Mouse (Mus musculus) hindbrain, embryonic 13.5 days (tissue): Measurements from ENCODE around the gene Rasgef1c. TPM values are rescaled to one million over a fixed set of nuclear protein-coding genes. Genes with fewer than 3 reads are reported as not detected.

Source experiments
- ATAC-seq: fragments of 200-750 bp; cut with Nextera tagmentation; 2 replicates; pipeline ENCODE4 v1.8.0; 2017; ENCODE audit warnings: moderate TSS enrichment; ENCODE audit not compliant: low FRiP score
- H3K27ac ChIP-seq: fragments of 300-500 bp; sonication (generic); 2 replicates; pipeline ENCODE4 v1.5.1; 2015; ENCODE audit warnings: inconsistent platforms, mild to moderate bottlenecking, moderate library complexity
- H3K27me3 ChIP-seq: fragments of 300-500 bp; sonication (generic); 2 replicates; pipeline ENCODE4 v1.6.1; 2015; ENCODE audit warnings: mild to moderate bottlenecking, inconsistent platforms
- H3K36me3 ChIP-seq: fragments of 300-500 bp; sonication (generic); 2 replicates; pipeline ENCODE4 v1.6.1; 2015; ENCODE audit warnings: mild to moderate bottlenecking, inconsistent platforms
- H3K4me1 ChIP-seq: fragments of 300-500 bp; sonication (generic); replicated peaks from 2 replicates; pipeline ENCODE4 v1.6.1; 2015; ENCODE audit warnings: inconsistent platforms
- H3K4me2 ChIP-seq: fragments of 300-500 bp; sonication (generic); 2 replicates; pipeline ENCODE4 v1.6.1; 2015; ENCODE audit warnings: inconsistent platforms, mild to moderate bottlenecking, moderate library complexity
- H3K4me3 ChIP-seq: fragments of 300-500 bp; sonication (generic); 2 replicates; pipeline ENCODE4 v1.5.1; 2015; ENCODE audit warnings: mild to moderate bottlenecking, inconsistent platforms
- H3K9ac ChIP-seq: fragments of 300-500 bp; sonication (generic); 2 replicates; pipeline ENCODE4 v1.6.1; 2015; ENCODE audit warnings: mild to moderate bottlenecking, inconsistent platforms
- H3K9me3 ChIP-seq: fragments of 300-500 bp; sonication (generic); 2 replicates; pipeline ENCODE4 v1.6.1; 2016; ENCODE audit warnings: inconsistent platforms
- WGBS: fragments of 180-500 bp; shearing (Covaris S2); methylation state at CpG from one replicate; pipeline ENCODE4 v1.1.7; 2015; 5-methylcytosine and 5-hydroxymethylcytosine counted together
- polyA plus RNA-seq: library from polyadenylated mRNA; unstranded; fragments of >200 nt; fragmentation: Nextera tagmentation; extraction: Ambion mirVana; gene quantifications from 2 replicates; pipeline ENCODE4 v1.2.1, GENCODE M21; 2015

Rasgef1c gene
- 14.4 and 16.5 TPM in 2 replicates for polyA plus RNA-seq

DNA sequence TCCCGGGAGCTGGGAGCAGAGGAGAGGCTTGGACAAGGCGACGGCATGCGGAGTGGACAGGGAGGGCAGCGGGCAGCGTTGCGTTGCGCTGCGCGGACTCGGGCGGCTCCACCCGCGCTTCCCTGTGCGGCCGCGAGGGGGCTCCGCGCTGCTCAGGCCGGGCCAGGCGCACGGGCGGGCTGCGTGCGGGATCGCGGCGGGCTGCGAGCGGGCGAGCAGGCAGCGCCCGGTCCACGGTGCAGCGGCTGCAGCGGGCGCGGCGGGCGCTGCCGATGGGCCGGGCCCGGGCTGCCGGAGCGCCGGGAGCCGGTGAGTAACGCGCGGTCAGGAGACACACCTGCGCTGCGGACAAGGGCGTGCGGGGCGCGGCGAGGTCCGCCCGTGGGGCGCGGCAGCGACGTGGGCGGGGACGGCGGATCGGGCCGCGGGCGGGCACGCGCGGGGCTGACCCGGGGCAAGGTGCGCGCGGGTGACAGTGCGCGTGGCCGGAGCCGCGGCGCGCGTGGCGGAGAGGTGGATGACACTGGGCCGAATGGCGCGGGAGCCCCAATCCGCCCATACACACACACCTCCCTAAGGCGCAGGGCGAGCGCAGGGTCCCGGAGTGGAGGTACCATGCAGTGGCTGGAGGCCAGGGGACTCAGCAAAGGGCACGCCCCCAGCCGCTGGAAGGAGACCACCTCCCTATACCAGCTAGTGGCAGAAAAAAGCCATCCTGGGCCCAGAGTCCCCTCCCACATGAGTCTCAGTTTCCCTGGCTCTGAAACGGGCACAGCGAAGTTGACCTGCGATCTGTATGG is at the start of gene Rasgef1c:
Gene Rasgef1c, plus strand, starts transcription at position 177 of the 800 bp plus-strand sequence.
- 2% methylated on average over 92 of the region's 99 CpGs for WGBS
- H3K4me3 ChIP-seq = peak within 1 kb of the TSS; percentile 72
- H3K36me3 ChIP-seq = no peaks in the 10 kb centered on the region
- peak within 1 kb of the TSS; percentile 90 for H3K4me2 ChIP-seq
- H3K27me3 ChIP-seq = peaks cover 36% of the 10 kb centered on the region
- peaks cover 7% of the 10 kb centered on the region; the same call in 1 of the 2 replicates for H3K9me3 ChIP-seq
- peak; percentile 93 for ATAC-seq
- H3K4me1 ChIP-seq = peaks cover 5% of the 10 kb centered on the region
- peak within 1 kb of the TSS; percentile 40; the same call in 1 of the 2 replicates for H3K27ac ChIP-seq
- peak within 1 kb of the TSS; percentile 89 for H3K9ac ChIP-seq

GRCm38 (mm10) chr11:49855144-49855543 is 46.5 kb upstream of the Rasgef1c start:
- no peaks in the 10 kb centered on the region for H3K9me3 ChIP-seq
- no peak for ATAC-seq
- H3K4me1 ChIP-seq = peaks cover 10% of the 10 kb centered on the region; the same call in 1 of the 2 replicates
- H3K36me3 ChIP-seq = peaks cover 40% of the 10 kb centered on the region
- no peak overlapping the region for H3K4me2 ChIP-seq
- H3K9ac ChIP-seq = 0 out of 2 replicates have a peak overlapping the region, but pooled peaks have one; percentile 35
- no peaks in the 10 kb centered on the region for H3K27me3 ChIP-seq
- 89% methylated on average over 5 of the region's 5 CpGs for WGBS
- no peak overlapping the region for H3K4me3 ChIP-seq
- H3K27ac ChIP-seq = no peak overlapping the region

DNA sequence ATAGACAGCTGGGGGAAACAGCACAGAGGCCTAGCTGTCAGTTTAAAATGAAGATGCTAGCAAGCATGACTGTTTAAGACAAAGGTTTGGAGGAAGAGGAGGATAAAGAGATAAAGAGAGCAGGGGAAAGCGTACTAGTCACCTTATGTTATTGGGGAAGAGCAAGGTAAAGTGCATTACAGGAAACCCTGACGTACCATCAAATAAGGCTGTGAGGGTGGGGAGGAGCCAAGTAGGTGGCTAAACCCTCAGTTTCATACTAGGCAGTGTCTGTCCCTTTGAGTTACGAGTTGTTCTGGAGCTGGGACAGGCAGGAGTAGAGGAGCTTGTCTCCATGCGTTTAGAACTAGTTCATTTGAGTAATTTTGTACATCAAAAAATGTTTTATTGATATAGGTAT is 40.5 kb upstream of the Rasgef1c start:
- ATAC-seq = no peak
- Histone ChIP-seq H3K9me3 (no peaks in the 10 kb centered on the region), H3K36me3 (peaks cover 30% of the 10 kb centered on the region), H3K4me2 (no peak overlapping the region), H3K4me1 (no peaks in the 10 kb centered on the region), H3K27me3 (no peaks in the 10 kb centered on the region), H3K4me3 (no peak overlapping the region), H3K27ac (no peak overlapping the region), H3K9ac (no peak overlapping the region)
- 94% methylated on average over 4 of the region's 4 CpGs for WGBS

DNA sequence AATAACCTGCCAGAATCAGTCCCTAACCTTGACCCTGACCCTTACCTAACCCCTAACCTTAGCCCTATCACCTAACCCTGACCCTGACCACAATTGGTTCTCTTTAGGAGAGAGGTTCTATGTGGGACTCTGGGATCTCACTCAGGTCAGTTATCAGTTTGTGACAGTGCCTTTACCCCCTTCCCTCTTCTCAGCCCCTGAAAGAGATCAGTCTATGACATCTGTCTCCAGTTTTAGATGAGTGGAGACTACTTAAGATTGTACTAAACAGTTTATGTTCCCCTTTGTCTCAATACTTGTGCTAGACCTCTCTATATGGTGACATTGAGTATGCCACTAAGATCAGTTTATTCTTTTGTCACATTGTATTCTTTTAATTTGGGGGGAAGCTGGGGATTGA is 37.7 kb upstream of the Rasgef1c start:
- H3K27me3 ChIP-seq = no peaks in the 10 kb centered on the region
- H3K4me3 ChIP-seq = no peak overlapping the region
- no peak overlapping the region for H3K27ac ChIP-seq
- no peak for ATAC-seq
- H3K36me3 ChIP-seq = peaks cover 33% of the 10 kb centered on the region
- no peak overlapping the region for H3K9ac ChIP-seq
- H3K4me1 ChIP-seq = no peaks in the 10 kb centered on the region
- H3K4me2 ChIP-seq = no peak overlapping the region
- H3K9me3 ChIP-seq = no peaks in the 10 kb centered on the region

GRCm38 (mm10) chr11:49867320-49867719 is 34.3 kb upstream of the Rasgef1c start:
- Histone ChIP-seq H3K4me3 (no peak overlapping the region), H3K27me3 (no peaks in the 10 kb centered on the region), H3K36me3 (peaks cover 48% of the 10 kb centered on the region), H3K4me1 (no peaks in the 10 kb centered on the region), H3K9me3 (no peaks in the 10 kb centered on the region), H3K27ac (no peak overlapping the region), H3K4me2 (no peak overlapping the region), H3K9ac (no peak overlapping the region)
- ATAC-seq = no peak
- WGBS = 95% methylated on average over 5 of the region's 5 CpGs

- Histone ChIP-seq H3K36me3 (peaks cover 62% of the 10 kb centered on the region), H3K27me3 (no peaks in the 10 kb centered on the region), H3K4me1 (no peaks in the 10 kb centered on the region), H3K9ac (no peak overlapping the region), H3K27ac (no peak overlapping the region), H3K4me3 (no peak overlapping the region), H3K9me3 (no peaks in the 10 kb centered on the region), H3K4me2 (no peak overlapping the region)
- no peak for ATAC-seq
Measured at GRCm38 (mm10) chr11:49869762-49870161, 31.9 kb upstream of the Rasgef1c start.

- no peak overlapping the region for H3K27ac ChIP-seq
- H3K36me3 ChIP-seq = peaks cover 64% of the 10 kb centered on the region
- peak; percentile 74 for ATAC-seq
- H3K4me3 ChIP-seq = no peak overlapping the region
- H3K27me3 ChIP-seq = no peaks in the 10 kb centered on the region
- no peak overlapping the region for H3K4me2 ChIP-seq
- H3K9ac ChIP-seq = no peak overlapping the region
- peaks cover 5% of the 10 kb centered on the region; the same call in 1 of the 2 replicates for H3K4me1 ChIP-seq
- H3K9me3 ChIP-seq = no peaks in the 10 kb centered on the region
- 50% methylated on average over 6 of the region's 6 CpGs for WGBS
Measured at GRCm38 (mm10) chr11:49871914-49872313, 29.7 kb upstream of the Rasgef1c start.

GRCm38 (mm10) chr11:49872779-49873178 is 28.9 kb upstream of the Rasgef1c start:
- H3K36me3 ChIP-seq = peaks cover 59% of the 10 kb centered on the region
- no peaks in the 10 kb centered on the region for H3K27me3 ChIP-seq
- no peak overlapping the region for H3K4me2 ChIP-seq
- no peak overlapping the region for H3K27ac ChIP-seq
- peaks cover 13% of the 10 kb centered on the region for H3K4me1 ChIP-seq
- no peaks in the 10 kb centered on the region for H3K9me3 ChIP-seq
- ATAC-seq = no peak
- H3K9ac ChIP-seq = no peak overlapping the region
- no peak overlapping the region for H3K4me3 ChIP-seq
- 93% methylated on average over 6 of the region's 6 CpGs for WGBS

DNA sequence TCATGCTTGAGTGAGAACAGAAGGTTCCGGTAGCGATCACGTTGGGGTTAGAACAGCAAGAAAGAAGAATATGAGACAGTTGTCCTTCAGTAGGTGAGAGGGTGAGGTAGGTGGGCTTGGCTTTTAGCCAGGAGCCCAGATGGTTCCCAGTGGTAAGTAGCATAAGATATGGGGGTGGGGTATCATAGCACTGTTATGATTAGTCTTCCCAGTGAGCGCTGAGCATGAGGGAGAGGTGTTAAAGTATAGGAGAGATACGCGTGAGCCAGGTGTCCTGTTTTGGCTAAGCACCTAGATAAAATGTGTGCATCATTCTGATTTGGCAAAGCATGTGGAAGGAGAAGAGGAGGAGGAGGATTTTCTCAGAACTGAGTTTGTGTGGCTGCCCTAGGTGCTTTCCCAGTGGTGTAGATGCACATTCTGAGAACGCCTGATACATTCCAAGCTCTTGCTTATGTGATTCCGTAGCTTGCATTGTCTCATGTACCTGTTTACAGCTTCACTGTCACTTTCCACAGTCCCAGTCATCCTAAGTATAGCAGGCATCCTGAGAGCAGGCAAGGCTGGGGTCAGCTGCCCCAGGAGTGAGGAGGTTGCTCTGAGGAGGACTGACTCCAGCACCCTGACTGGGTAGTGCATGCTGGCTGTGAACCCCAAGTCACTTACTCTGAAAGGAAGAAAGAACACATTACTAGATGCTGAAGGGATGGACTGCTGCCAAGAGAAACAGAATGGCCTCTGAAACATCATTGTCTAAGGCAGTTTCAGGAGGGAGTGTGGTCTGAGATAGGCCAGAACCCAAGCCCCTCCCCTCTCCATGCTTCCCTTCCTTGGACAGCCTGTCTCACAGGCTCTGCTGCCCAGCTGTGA is 24.5 kb upstream of the Rasgef1c start:
- ATAC-seq = peak; percentile 65; the same call in 1 of the 2 replicates

DNA sequence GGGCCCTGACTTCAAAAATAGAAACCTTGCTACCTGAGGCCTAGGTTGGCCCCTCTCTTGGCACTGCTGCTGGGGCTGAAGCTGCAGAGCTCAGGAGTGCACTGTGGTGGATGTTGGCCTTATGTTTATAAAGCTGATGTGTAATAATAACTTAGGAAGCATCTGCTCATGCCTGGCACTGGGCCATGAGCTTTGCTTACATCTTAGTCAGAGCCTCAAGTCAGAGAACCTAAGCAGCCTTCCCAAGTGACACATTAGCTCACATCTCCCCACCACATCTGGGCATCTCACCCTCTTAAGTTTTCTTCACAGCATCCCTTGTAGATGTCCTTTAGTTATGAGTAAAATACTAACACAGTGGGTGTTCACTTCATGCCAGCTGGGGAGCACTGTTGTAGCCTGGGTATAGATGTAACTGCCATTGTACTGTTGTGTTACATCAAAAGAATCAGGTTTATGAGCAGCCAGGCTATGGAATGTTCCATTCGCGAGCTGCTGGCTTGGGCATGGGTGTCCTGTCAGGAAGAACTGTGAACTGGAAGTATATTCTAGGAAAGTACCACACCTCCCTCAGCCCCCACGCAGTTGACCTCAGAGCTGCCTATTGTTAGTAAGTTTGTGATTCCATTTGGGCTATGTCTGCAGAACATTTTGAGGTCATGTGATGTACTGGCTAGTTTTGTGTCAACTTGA is 21.5 kb upstream of the Rasgef1c start:
- ATAC-seq = no peak
- WGBS = 87% methylated on average over 3 of the region's 3 CpGs
- peaks cover 67% of the 10 kb centered on the region for H3K36me3 ChIP-seq

More for the DNA sequence above, 24.5 kb upstream of the Rasgef1c start:
- Histone ChIP-seq H3K4me3 (no peak overlapping the region), H3K9ac (no peak overlapping the region), H3K9me3 (no peaks in the 10 kb centered on the region), H3K4me2 (no peak overlapping the region), H3K36me3 (peaks cover 67% of the 10 kb centered on the region), H3K4me1 (peaks cover 13% of the 10 kb centered on the region), H3K27me3 (no peaks in the 10 kb centered on the region), H3K27ac (peak overlapping the region; percentile 36; the same call in 1 of the 2 replicates)
- 88% methylated on average over 8 of the region's 8 CpGs for WGBS

DNA sequence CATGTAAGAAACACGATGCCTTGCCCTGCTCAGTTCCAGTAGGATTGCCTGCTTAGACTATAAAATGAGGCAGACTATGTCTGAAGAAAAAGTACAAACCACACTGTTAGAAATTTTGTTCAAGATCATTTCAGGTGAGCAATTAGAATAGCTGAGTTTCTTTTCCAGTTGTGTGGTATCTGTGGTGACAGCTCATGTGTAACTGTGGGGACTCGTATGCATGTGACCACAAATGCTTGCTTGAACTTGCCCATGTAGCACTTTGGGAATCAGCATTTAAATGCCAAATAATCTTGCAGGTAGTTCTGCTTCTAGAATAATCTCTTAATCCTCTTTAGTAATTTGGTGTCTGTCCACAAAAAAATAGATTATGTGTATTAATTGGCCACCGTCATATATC is 18.2 kb upstream of the Rasgef1c start:
- H3K27ac ChIP-seq = no peak overlapping the region
- H3K27me3 ChIP-seq = no peaks in the 10 kb centered on the region
- no peak overlapping the region for H3K4me3 ChIP-seq
- no peak for ATAC-seq
- no peak overlapping the region for H3K4me2 ChIP-seq
- H3K9ac ChIP-seq = no peak overlapping the region
- H3K9me3 ChIP-seq = no peaks in the 10 kb centered on the region
- no peaks in the 10 kb centered on the region for H3K4me1 ChIP-seq
- 90% methylated on average over 3 of the region's 3 CpGs for WGBS
- peaks cover 73% of the 10 kb centered on the region for H3K36me3 ChIP-seq

More for the DNA sequence above, 21.5 kb upstream of the Rasgef1c start:
- no peak overlapping the region for H3K4me2 ChIP-seq
- H3K9ac ChIP-seq = no peak overlapping the region
- no peak overlapping the region for H3K4me3 ChIP-seq
- peaks cover 13% of the 10 kb centered on the region for H3K4me1 ChIP-seq
- H3K9me3 ChIP-seq = no peaks in the 10 kb centered on the region
- no peak overlapping the region for H3K27ac ChIP-seq
- H3K27me3 ChIP-seq = no peaks in the 10 kb centered on the region

- H3K27ac ChIP-seq = no peak overlapping the region
- H3K4me2 ChIP-seq = no peak overlapping the region
- H3K4me1 ChIP-seq = no peaks in the 10 kb centered on the region
- ATAC-seq = no peak
- H3K9ac ChIP-seq = no peak overlapping the region
- H3K4me3 ChIP-seq = no peak overlapping the region
- no peaks in the 10 kb centered on the region for H3K27me3 ChIP-seq
- WGBS = 76% methylated on average over 5 of the region's 5 CpGs
- no peaks in the 10 kb centered on the region for H3K9me3 ChIP-seq
- H3K36me3 ChIP-seq = peaks cover 36% of the 10 kb centered on the region
Measured at GRCm38 (mm10) chr11:49888469-49888868, 13.2 kb upstream of the Rasgef1c start.
